Mouse (Mus musculus): ENCODE data around the gene E2f6. TPM values are rescaled to one million over a fixed set of nuclear protein-coding genes. Genes with fewer than 3 reads are reported as not detected.

E2f6 gene
- total and polyA plus RNA-seq, 2 experiments from 2014 or later = 34.1 to 50.4 TPM

GRCm38 (mm10) chr12:16867306-16867705, 56.5 kb downstream of the E2f6 start:
- WGBS = 72% methylated on average over 7 of the region's 7 CpGs
- TF ChIP-seq CTCF (IDR thresholded peaks at IDR 0.05; ENCODE audit: low read depth) (no peak), EP300 (IDR thresholded peaks at IDR 0.05; ENCODE audit: low read depth) (no peak)
- Histone ChIP-seq H3K27ac (ENCODE audit: low read depth) (no peak overlapping the region), H3K27me3 (ENCODE audit: control insufficient read depth, insufficient read depth, low read length) (no peaks in the 10 kb centered on the region), H3K4me1 (ENCODE audit: control insufficient read depth, insufficient read depth) (peaks cover 36% of the 10 kb centered on the region), H3K36me3 (replicated peaks; ENCODE audit: control insufficient read depth, insufficient read depth, low read length) (no peaks in the 10 kb centered on the region), H3K4me3 (ENCODE audit: low read depth, low read length) (no peak overlapping the region), H3K9ac (replicated peaks; ENCODE audit: low read depth, low read length) (no peak overlapping the region), H3K9me3 (replicated peaks; ENCODE audit: control insufficient read depth, low read length) (no peaks in the 10 kb centered on the region), H3K4me2 (ENCODE audit: low read depth, low read length) (no peak overlapping the region)
- no peak for DNase-seq (ENCODE audit: low spot score)
- ATAC-seq (ENCODE audit: insufficient read depth, low read depth) = no peak

- Histone ChIP-seq H3K4me1 (ENCODE audit: control insufficient read depth, insufficient read depth) (peaks cover 43% of the 10 kb centered on the region), H3K27me3 (ENCODE audit: control insufficient read depth, insufficient read depth, low read length) (no peaks in the 10 kb centered on the region), H3K4me2 (ENCODE audit: low read depth, low read length) (no peak overlapping the region), H3K4me3 (ENCODE audit: low read depth, low read length) (no peak overlapping the region), H3K9me3 (replicated peaks; ENCODE audit: control insufficient read depth, low read length) (no peaks in the 10 kb centered on the region), H3K27ac (ENCODE audit: low read depth) (peak overlapping the region; percentile 95), H3K36me3 (replicated peaks; ENCODE audit: control insufficient read depth, insufficient read depth, low read length) (no peaks in the 10 kb centered on the region), H3K9ac (replicated peaks; ENCODE audit: low read depth, low read length) (no peak overlapping the region)
- 65% methylated on average over 6 of the region's 6 CpGs for WGBS
- TF ChIP-seq CTCF (IDR thresholded peaks at IDR 0.05; ENCODE audit: low read depth) (0 out of 2 replicates have a peak, but pooled peaks have one; percentile 7), EP300 (IDR thresholded peaks at IDR 0.05; ENCODE audit: low read depth) (no peak)
- ATAC-seq (ENCODE audit: insufficient read depth, low read depth) (no peak), DNase-seq (ENCODE audit: low spot score) (no peak)
Measured at GRCm38 (mm10) chr12:16868618-16869017, 57.9 kb downstream of the E2f6 start.

GRCm38 (mm10) chr12:16869091-16869778, 58.5 kb downstream of the E2f6 start:
- Histone ChIP-seq H3K27ac (ENCODE audit: low read depth) (peak overlapping the region; percentile 95), H3K36me3 (replicated peaks; ENCODE audit: control insufficient read depth, insufficient read depth, low read length) (no peaks in the 10 kb centered on the region), H3K9me3 (replicated peaks; ENCODE audit: control insufficient read depth, low read length) (no peaks in the 10 kb centered on the region), H3K4me2 (ENCODE audit: low read depth, low read length) (no peak overlapping the region), H3K4me3 (ENCODE audit: low read depth, low read length) (no peak overlapping the region), H3K9ac (replicated peaks; ENCODE audit: low read depth, low read length) (no peak overlapping the region), H3K4me1 (ENCODE audit: control insufficient read depth, insufficient read depth) (peaks cover 49% of the 10 kb centered on the region), H3K27me3 (ENCODE audit: control insufficient read depth, insufficient read depth, low read length) (no peaks in the 10 kb centered on the region)
- ATAC-seq (ENCODE audit: insufficient read depth, low read depth) = peak; percentile 34; the same call in 1 of the 2 replicates
- DNase-seq (ENCODE audit: low spot score) = peak; percentile 68
- WGBS = 36% methylated on average over 8 of the region's 8 CpGs
- peak; percentile 91 for TF ChIP-seq EP300 (IDR thresholded peaks at IDR 0.05; ENCODE audit: low read depth)
- TF ChIP-seq CTCF (IDR thresholded peaks at IDR 0.05; ENCODE audit: low read depth) = no peak

GRCm38 (mm10) chr12:16869870-16870404, 59.2 kb downstream of the E2f6 start:
- H3K9me3 ChIP-seq (replicated peaks; ENCODE audit: control insufficient read depth, low read length) = no peaks in the 10 kb centered on the region
- no peaks in the 10 kb centered on the region for H3K36me3 ChIP-seq (replicated peaks; ENCODE audit: control insufficient read depth, insufficient read depth, low read length)
- no peak overlapping the region for H3K4me3 ChIP-seq (ENCODE audit: low read depth, low read length)
- H3K4me1 ChIP-seq (ENCODE audit: control insufficient read depth, insufficient read depth) = peaks cover 56% of the 10 kb centered on the region
- no peak overlapping the region for H3K4me2 ChIP-seq (ENCODE audit: low read depth, low read length)
- 24% methylated on average over 9 of the region's 9 CpGs for WGBS
- ATAC-seq (ENCODE audit: insufficient read depth, low read depth) (no peak; the same call in none of the 2 replicates), DNase-seq (ENCODE audit: low spot score) (peak; percentile 78)
- no peaks in the 10 kb centered on the region for H3K27me3 ChIP-seq (ENCODE audit: control insufficient read depth, insufficient read depth, low read length)
- TF ChIP-seq EP300 (IDR thresholded peaks at IDR 0.05; ENCODE audit: low read depth) = no peak
- TF ChIP-seq CTCF (IDR thresholded peaks at IDR 0.05; ENCODE audit: low read depth) = no peak
- no peak overlapping the region for H3K9ac ChIP-seq (replicated peaks; ENCODE audit: low read depth, low read length)
- peak overlapping the region; percentile 95 for H3K27ac ChIP-seq (ENCODE audit: low read depth)

GRCm38 (mm10) chr12:16870405-16871068, 59.8 kb downstream of the E2f6 start:
- Histone ChIP-seq H3K9me3 (replicated peaks; ENCODE audit: control insufficient read depth, low read length) (no peaks in the 10 kb centered on the region), H3K27me3 (ENCODE audit: control insufficient read depth, insufficient read depth, low read length) (no peaks in the 10 kb centered on the region), H3K27ac (ENCODE audit: low read depth) (peak overlapping the region; percentile 95), H3K36me3 (replicated peaks; ENCODE audit: control insufficient read depth, insufficient read depth, low read length) (no peaks in the 10 kb centered on the region), H3K9ac (replicated peaks; ENCODE audit: low read depth, low read length) (no peak overlapping the region), H3K4me2 (ENCODE audit: low read depth, low read length) (no peak overlapping the region), H3K4me3 (ENCODE audit: low read depth, low read length) (no peak overlapping the region), H3K4me1 (ENCODE audit: control insufficient read depth, insufficient read depth) (peaks cover 62% of the 10 kb centered on the region)
- WGBS = 14% methylated on average over 8 of the region's 8 CpGs
- peak; percentile 83 for ATAC-seq (ENCODE audit: insufficient read depth, low read depth)
- TF ChIP-seq CTCF (IDR thresholded peaks at IDR 0.05; ENCODE audit: low read depth) (0 out of 2 replicates have a peak, but pooled peaks have one; percentile 0), EP300 (IDR thresholded peaks at IDR 0.05; ENCODE audit: low read depth) (peak; percentile 89)
- DNase-seq (ENCODE audit: low spot score) = peak; percentile 85

All from heart, postnatal 0 days (tissue).